Mouse (Mus musculus): ENCODE data around the gene Ism2. TPM values are rescaled to one million over a fixed set of nuclear protein-coding genes. Genes with fewer than 3 reads are reported as not detected.

Ism2 gene
- polyA plus RNA-seq, 1 experiment from 2014 or later: 1.4 TPM

DNA sequence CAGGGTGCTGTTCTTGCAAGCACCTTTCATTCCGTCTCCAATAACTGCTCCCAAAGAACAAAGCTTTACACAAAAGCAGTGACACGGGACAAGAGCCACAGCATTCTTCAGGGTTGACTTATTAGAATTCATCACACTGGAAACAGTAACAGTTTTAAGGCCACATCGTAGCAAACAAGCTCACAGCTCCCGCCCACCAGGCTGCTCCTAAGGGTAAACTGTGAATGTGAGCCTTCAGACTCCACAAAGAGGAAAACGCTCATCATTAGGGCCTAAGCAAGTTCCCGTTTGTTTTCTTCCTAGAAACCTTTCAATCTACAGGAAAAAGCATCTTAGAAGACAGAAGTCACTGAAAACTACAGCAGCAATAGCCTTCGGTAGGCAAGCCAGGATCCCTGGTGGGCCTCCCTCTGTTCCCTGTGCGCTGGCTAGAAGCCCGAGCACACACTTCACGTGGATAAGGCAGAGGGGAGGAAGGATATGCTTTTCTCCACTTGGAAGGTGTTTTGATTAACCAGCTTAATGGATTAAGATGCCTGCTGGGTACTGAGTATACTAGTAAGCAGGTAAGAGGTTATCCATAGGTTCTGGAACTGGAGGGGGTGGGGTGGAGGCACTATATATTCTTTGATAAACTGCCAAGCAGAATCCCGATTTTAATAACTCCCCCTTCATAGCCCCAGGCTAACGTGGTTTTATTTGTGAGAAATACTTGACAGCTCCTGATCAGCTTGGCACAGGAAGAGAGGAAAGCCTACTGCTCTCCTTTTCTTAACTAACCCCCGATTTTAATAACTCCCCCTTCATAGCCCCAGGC lies 6.5 kb upstream of the Ism2 start:
- Histone ChIP-seq H3K9ac (ENCODE audit: low read depth, low read length) (peak overlapping the region; percentile 35; the same call in 1 of the 2 replicates), H3K36me3 (ENCODE audit: control insufficient read depth, insufficient read depth, low read length) (peaks cover 8% of the 10 kb centered on the region), H3K4me1 (ENCODE audit: control insufficient read depth, insufficient read depth, low read depth, low read length) (peaks cover 4% of the 10 kb centered on the region), H3K27ac (ENCODE audit: low read depth, low read length) (peak overlapping the region; percentile 29; the same call in 1 of the 2 replicates), H3K9me3 (ENCODE audit: control insufficient read depth, low read length) (no peaks in the 10 kb centered on the region), H3K27me3 (replicated peaks; ENCODE audit: control insufficient read depth, insufficient read depth, low read length) (no peaks in the 10 kb centered on the region), H3K4me2 (ENCODE audit: low read length) (no peak overlapping the region), H3K4me3 (ENCODE audit: low read length) (no peak overlapping the region)
- peak; percentile 34; the same call in 1 of the 2 replicates for ATAC-seq
- WGBS: 22% methylated on average over 13 of the region's 13 CpGs

- Histone ChIP-seq H3K4me1 (ENCODE audit: control insufficient read depth, insufficient read depth, low read depth, low read length) (peaks cover 15% of the 10 kb centered on the region), H3K4me3 (ENCODE audit: low read length) (no peak overlapping the region), H3K27me3 (replicated peaks; ENCODE audit: control insufficient read depth, insufficient read depth, low read length) (peaks cover 3% of the 10 kb centered on the region), H3K4me2 (ENCODE audit: low read length) (no peak overlapping the region), H3K9me3 (ENCODE audit: control insufficient read depth, low read length) (no peaks in the 10 kb centered on the region), H3K27ac (ENCODE audit: low read depth, low read length) (no peak overlapping the region), H3K36me3 (ENCODE audit: control insufficient read depth, insufficient read depth, low read length) (no peaks in the 10 kb centered on the region), H3K9ac (ENCODE audit: low read depth, low read length) (no peak overlapping the region)
- ATAC-seq: no peak
- WGBS: 54% methylated on average over 4 of the region's 4 CpGs
Observed at GRCm38 (mm10) chr12:87301189-87301588, 1.7 kb upstream of the Ism2 start.

GRCm38 (mm10) chr12:87300441-87300690 lies 861 bp upstream of the Ism2 start:
- H3K9ac ChIP-seq (ENCODE audit: low read depth, low read length): peak overlapping the region; percentile 84; the same call in 1 of the 2 replicates
- peak overlapping the region; percentile 82 for H3K4me3 ChIP-seq (ENCODE audit: low read length)
- no peaks in the 10 kb centered on the region for H3K9me3 ChIP-seq (ENCODE audit: control insufficient read depth, low read length)
- no peak overlapping the region for H3K27ac ChIP-seq (ENCODE audit: low read depth, low read length)
- H3K27me3 ChIP-seq (replicated peaks; ENCODE audit: control insufficient read depth, insufficient read depth, low read length): peaks cover 3% of the 10 kb centered on the region
- no peaks in the 10 kb centered on the region for H3K36me3 ChIP-seq (ENCODE audit: control insufficient read depth, insufficient read depth, low read length)
- H3K4me2 ChIP-seq (ENCODE audit: low read length): peak overlapping the region; percentile 99
- WGBS: under 1% methylated on average over 9 of the region's 9 CpGs
- ATAC-seq: peak; percentile 21; the same call in 1 of the 2 replicates
- H3K4me1 ChIP-seq (ENCODE audit: control insufficient read depth, insufficient read depth, low read depth, low read length): peaks cover 12% of the 10 kb centered on the region

DNA sequence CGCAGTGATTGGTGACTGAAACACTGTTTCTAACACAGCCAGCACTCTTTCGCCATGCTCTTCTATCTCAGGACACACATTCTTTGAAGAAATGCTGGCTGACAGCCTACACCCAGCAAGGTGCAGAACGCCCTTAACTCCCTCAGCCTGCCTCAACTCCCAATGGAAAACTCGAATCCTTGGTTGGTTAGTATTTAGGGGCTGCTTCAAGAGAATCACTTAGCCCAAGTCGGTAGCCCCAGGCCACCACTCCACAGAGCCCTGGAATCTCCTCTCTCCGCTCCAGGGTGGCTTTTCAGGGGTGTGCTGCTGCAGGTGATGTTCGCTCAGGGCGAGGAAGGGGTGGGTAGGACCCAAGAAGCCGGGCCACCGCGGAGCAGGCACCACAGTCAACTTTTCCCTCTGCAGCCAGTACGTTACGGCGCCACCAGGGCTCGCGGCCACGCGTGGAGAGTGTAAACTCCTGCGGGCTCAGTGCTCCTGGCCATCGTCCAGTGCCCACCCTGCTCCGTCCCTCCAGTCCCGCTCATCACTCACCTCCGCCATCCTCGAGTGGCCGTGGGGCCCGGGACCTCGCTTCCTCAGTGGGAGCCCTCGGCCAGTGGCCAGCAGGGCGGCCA lies 358 bp downstream of the Ism2 start:
- Histone ChIP-seq H3K36me3 (ENCODE audit: control insufficient read depth, insufficient read depth, low read length) (no peaks in the 10 kb centered on the region), H3K4me1 (ENCODE audit: control insufficient read depth, insufficient read depth, low read depth, low read length) (peaks cover 12% of the 10 kb centered on the region), H3K4me3 (ENCODE audit: low read length) (peak overlapping the region; percentile 82), H3K27me3 (replicated peaks; ENCODE audit: control insufficient read depth, insufficient read depth, low read length) (peaks cover 3% of the 10 kb centered on the region), H3K27ac (ENCODE audit: low read depth, low read length) (no peak overlapping the region), H3K4me2 (ENCODE audit: low read length) (peak overlapping the region; percentile 99), H3K9me3 (ENCODE audit: control insufficient read depth, low read length) (no peaks in the 10 kb centered on the region), H3K9ac (ENCODE audit: low read depth, low read length) (peak overlapping the region; percentile 84)
- peak; percentile 70 for ATAC-seq
- WGBS: 10% methylated on average over 29 of the region's 29 CpGs

GRCm38 (mm10) chr12:87293934-87294333 lies 5.6 kb downstream of the Ism2 start:
- ATAC-seq: no peak
- H3K36me3 ChIP-seq (ENCODE audit: control insufficient read depth, insufficient read depth, low read length): no peaks in the 10 kb centered on the region
- no peak overlapping the region for H3K4me3 ChIP-seq (ENCODE audit: low read length)
- 68% methylated on average over 6 of the region's 6 CpGs for WGBS
- H3K27ac ChIP-seq (ENCODE audit: low read depth, low read length): no peak overlapping the region
- no peak overlapping the region for H3K9ac ChIP-seq (ENCODE audit: low read depth, low read length)
- no peak overlapping the region for H3K4me2 ChIP-seq (ENCODE audit: low read length)
- H3K9me3 ChIP-seq (ENCODE audit: control insufficient read depth, low read length): no peaks in the 10 kb centered on the region
- no peaks in the 10 kb centered on the region for H3K27me3 ChIP-seq (replicated peaks; ENCODE audit: control insufficient read depth, insufficient read depth, low read length)
- H3K4me1 ChIP-seq (ENCODE audit: control insufficient read depth, insufficient read depth, low read depth, low read length): no peaks in the 10 kb centered on the region; the same call in 1 of the 2 replicates

DNA sequence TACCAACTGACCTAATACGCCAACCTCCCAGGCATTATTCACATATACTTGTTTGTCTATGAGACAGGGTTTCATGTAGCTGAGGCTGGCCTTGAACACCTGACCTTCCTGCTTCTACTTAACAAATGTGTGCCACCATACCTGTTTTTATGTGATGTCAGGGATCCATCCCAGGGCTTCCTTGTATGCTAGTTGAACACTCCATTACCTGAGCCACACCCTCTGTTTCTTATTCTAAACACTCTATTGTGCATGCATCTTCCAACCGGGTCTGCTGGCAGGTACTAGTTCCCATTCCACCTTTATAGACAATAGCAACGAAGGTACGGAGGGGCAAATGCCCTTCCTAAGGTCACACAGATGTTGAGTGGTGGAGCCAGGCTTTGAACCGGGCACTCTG lies 10.4 kb downstream of the Ism2 start:
- Histone ChIP-seq H3K9me3 (ENCODE audit: control insufficient read depth, low read length) (no peaks in the 10 kb centered on the region), H3K4me2 (ENCODE audit: low read length) (no peak overlapping the region), H3K4me3 (ENCODE audit: low read length) (no peak overlapping the region), H3K4me1 (ENCODE audit: control insufficient read depth, insufficient read depth, low read depth, low read length) (no peaks in the 10 kb centered on the region), H3K27me3 (replicated peaks; ENCODE audit: control insufficient read depth, insufficient read depth, low read length) (no peaks in the 10 kb centered on the region), H3K9ac (ENCODE audit: low read depth, low read length) (no peak overlapping the region), H3K27ac (ENCODE audit: low read depth, low read length) (no peak overlapping the region), H3K36me3 (ENCODE audit: control insufficient read depth, insufficient read depth, low read length) (no peaks in the 10 kb centered on the region)
- 91% methylated on average over 5 of the region's 5 CpGs for WGBS
- no peak for ATAC-seq

- WGBS: 92% methylated on average over 5 of the region's 5 CpGs
- Histone ChIP-seq H3K4me1 (ENCODE audit: control insufficient read depth, insufficient read depth, low read depth, low read length) (no peaks in the 10 kb centered on the region), H3K4me2 (ENCODE audit: low read length) (no peak overlapping the region), H3K27ac (ENCODE audit: low read depth, low read length) (no peak overlapping the region), H3K4me3 (ENCODE audit: low read length) (no peak overlapping the region), H3K9ac (ENCODE audit: low read depth, low read length) (no peak overlapping the region), H3K9me3 (ENCODE audit: control insufficient read depth, low read length) (no peaks in the 10 kb centered on the region), H3K36me3 (ENCODE audit: control insufficient read depth, insufficient read depth, low read length) (no peaks in the 10 kb centered on the region), H3K27me3 (replicated peaks; ENCODE audit: control insufficient read depth, insufficient read depth, low read length) (no peaks in the 10 kb centered on the region)
- no peak for ATAC-seq
Observed at GRCm38 (mm10) chr12:87284726-87285125, 14.8 kb downstream of the Ism2 start.

DNA sequence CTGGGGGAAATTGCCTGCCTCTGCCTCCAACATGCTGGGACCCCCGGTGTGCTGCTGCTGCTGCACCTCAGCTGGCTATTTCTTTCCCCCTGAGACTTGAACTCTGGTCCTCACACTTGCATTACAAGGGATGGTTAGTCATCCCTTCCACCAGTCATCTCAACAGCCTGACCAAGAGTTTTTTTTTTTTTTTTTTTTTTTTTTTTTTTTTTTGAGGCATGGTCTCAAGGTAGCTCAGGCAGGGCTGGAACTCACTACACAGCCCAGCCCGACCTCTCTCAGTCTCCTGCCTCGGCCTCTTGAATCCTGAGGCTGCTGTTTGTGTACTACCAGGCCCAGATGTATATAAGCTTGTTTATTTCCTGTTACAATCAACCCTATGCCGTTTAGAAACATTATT lies 15.2 kb downstream of the Ism2 start:
- H3K27ac ChIP-seq (ENCODE audit: low read depth, low read length): no peak overlapping the region
- WGBS: 85% methylated on average over 4 of the region's 4 CpGs
- H3K4me1 ChIP-seq (ENCODE audit: control insufficient read depth, insufficient read depth, low read depth, low read length): no peaks in the 10 kb centered on the region
- no peak overlapping the region for H3K4me3 ChIP-seq (ENCODE audit: low read length)
- no peaks in the 10 kb centered on the region for H3K27me3 ChIP-seq (replicated peaks; ENCODE audit: control insufficient read depth, insufficient read depth, low read length)
- no peaks in the 10 kb centered on the region for H3K36me3 ChIP-seq (ENCODE audit: control insufficient read depth, insufficient read depth, low read length)
- no peak overlapping the region for H3K9ac ChIP-seq (ENCODE audit: low read depth, low read length)
- no peak for ATAC-seq
- H3K9me3 ChIP-seq (ENCODE audit: control insufficient read depth, low read length): no peaks in the 10 kb centered on the region
- H3K4me2 ChIP-seq (ENCODE audit: low read length): no peak overlapping the region

GRCm38 (mm10) chr12:87283706-87284105 lies 15.8 kb downstream of the Ism2 start:
- Histone ChIP-seq H3K36me3 (ENCODE audit: control insufficient read depth, insufficient read depth, low read length) (no peaks in the 10 kb centered on the region), H3K4me1 (ENCODE audit: control insufficient read depth, insufficient read depth, low read depth, low read length) (no peaks in the 10 kb centered on the region), H3K9ac (ENCODE audit: low read depth, low read length) (no peak overlapping the region), H3K9me3 (ENCODE audit: control insufficient read depth, low read length) (no peaks in the 10 kb centered on the region), H3K27ac (ENCODE audit: low read depth, low read length) (no peak overlapping the region), H3K4me3 (ENCODE audit: low read length) (no peak overlapping the region), H3K4me2 (ENCODE audit: low read length) (no peak overlapping the region), H3K27me3 (replicated peaks; ENCODE audit: control insufficient read depth, insufficient read depth, low read length) (no peaks in the 10 kb centered on the region)
- WGBS: 67% methylated on average over 7 of the region's 7 CpGs
- no peak for ATAC-seq
